In genomic region chr13:3537594-3538222, GRCm38 (mm10) we compare ENCODE assay signal across 7 mouse cellular contexts. TPM values are rescaled to one million over a fixed set of nuclear protein-coding genes. Genes with fewer than 3 reads are reported as not detected.
DNase-seq lines count a peak whose midpoint lies in the region; ATAC-seq and TF ChIP-seq lines count a peak whose summit lies in the region.

Gdi2 (plus strand) TSS chr13:3538063.

- peaks cover 17% of the 10 kb centered on the region for H3K4me1 ChIP-seq in embryonic facial prominence, embryonic 12.5 days
- peaks cover 13% of the 10 kb centered on the region; the same call in 1 of the 2 replicates for H3K4me1 ChIP-seq in kidney, adult 2 months (ENCODE audit: control insufficient read depth, insufficient read depth, low read length)
- peaks cover 19% of the 10 kb centered on the region for H3K4me1 ChIP-seq in limb, embryonic 12.5 days (replicated peaks)
- H3K4me1 ChIP-seq in midbrain, embryonic 15.5 days: peaks cover 42% of the 10 kb centered on the region
- peaks cover 8% of the 10 kb centered on the region for H3K4me1 ChIP-seq in spleen, adult 2 months (ENCODE audit: control insufficient read depth, insufficient read depth, insufficient read length)

- peak within 1 kb of the TSS; percentile 75 for H3K4me2 ChIP-seq in embryonic facial prominence, embryonic 12.5 days (replicated peaks)
- H3K4me2 ChIP-seq in limb, embryonic 12.5 days: peak within 1 kb of the TSS; percentile 82
- H3K4me2 ChIP-seq in midbrain, embryonic 15.5 days: peak within 1 kb of the TSS; percentile 91

- no peak for TF ChIP-seq CTCF in kidney, adult 2 months (conservative IDR thresholded peaks at IDR 0.05; ENCODE audit: insufficient read depth, insufficient read length, low read depth, low read length)
- no peak for TF ChIP-seq CTCF in spleen, adult 2 months (IDR thresholded peaks at IDR 0.05; ENCODE audit: extremely low read depth, insufficient read depth, insufficient read length, insufficient replicate concordance)

- peak within 1 kb of the TSS; percentile 97 for H3K9ac ChIP-seq in embryonic facial prominence, embryonic 12.5 days
- H3K9ac ChIP-seq in limb, embryonic 12.5 days (replicated peaks): peak within 1 kb of the TSS; percentile 97
- H3K9ac ChIP-seq in midbrain, embryonic 15.5 days: peak within 1 kb of the TSS; percentile 94

- no peaks in the 10 kb centered on the region for H3K36me3 ChIP-seq in embryonic facial prominence, embryonic 12.5 days
- H3K36me3 ChIP-seq in kidney, adult 2 months (ENCODE audit: control insufficient read depth, insufficient read depth, low read length): no peaks in the 10 kb centered on the region
- no peaks in the 10 kb centered on the region for H3K36me3 ChIP-seq in limb, embryonic 12.5 days
- no peaks in the 10 kb centered on the region for H3K36me3 ChIP-seq in midbrain, embryonic 15.5 days (replicated peaks)
- no peaks in the 10 kb centered on the region for H3K36me3 ChIP-seq in spleen, adult 2 months (ENCODE audit: control insufficient read depth, insufficient read depth, low read length)

- peak; percentile 96 for ATAC-seq in embryonic facial prominence, embryonic 12.5 days (ENCODE audit: insufficient number of reproducible peaks, insufficient read depth, low FRiP score, low TSS enrichment)
- ATAC-seq in limb, embryonic 12.5 days (ENCODE audit: insufficient number of reproducible peaks, insufficient read depth, low FRiP score, low TSS enrichment, low read depth): peak; percentile 97
- ATAC-seq in midbrain, embryonic 15.5 days (replicated peaks): peak; percentile 97

- peak within 1 kb of the TSS; percentile 97 for H3K4me3 ChIP-seq in embryonic facial prominence, embryonic 12.5 days
- peak within 1 kb of the TSS; percentile 92 for H3K4me3 ChIP-seq in kidney, adult 2 months (ENCODE audit: insufficient read depth, low read depth, low read length)
- H3K4me3 ChIP-seq in limb, embryonic 12.5 days (replicated peaks): peak within 1 kb of the TSS; percentile 92
- H3K4me3 ChIP-seq in midbrain, embryonic 15.5 days: peak within 1 kb of the TSS; percentile 89
- H3K4me3 ChIP-seq in spleen, adult 2 months (ENCODE audit: extremely low read depth, insufficient read depth, insufficient read length): peak within 1 kb of the TSS; percentile 80

- H3K9me3 ChIP-seq in embryonic facial prominence, embryonic 12.5 days: peaks cover 6% of the 10 kb centered on the region; the same call in 1 of the 2 replicates
- H3K9me3 ChIP-seq in limb, embryonic 12.5 days: peaks cover 6% of the 10 kb centered on the region
- H3K9me3 ChIP-seq in midbrain, embryonic 15.5 days: no peaks in the 10 kb centered on the region

- H3K27ac ChIP-seq in embryonic facial prominence, embryonic 12.5 days: peak within 1 kb of the TSS; percentile 99
- peak within 1 kb of the TSS; percentile 97 for H3K27ac ChIP-seq in kidney, adult 2 months (ENCODE audit: insufficient read depth, low read depth, low read length)
- peak within 1 kb of the TSS; percentile 99 for H3K27ac ChIP-seq in limb, embryonic 12.5 days
- peak within 1 kb of the TSS; percentile 98 for H3K27ac ChIP-seq in midbrain, embryonic 15.5 days
- peak within 1 kb of the TSS; percentile 97 for H3K27ac ChIP-seq in spleen, adult 2 months (ENCODE audit: insufficient read depth, low read length)

- no peaks in the 10 kb centered on the region for H3K27me3 ChIP-seq in embryonic facial prominence, embryonic 12.5 days
- H3K27me3 ChIP-seq in kidney, adult 2 months (replicated peaks; ENCODE audit: control insufficient read depth, insufficient read depth, low read length): no peaks in the 10 kb centered on the region
- no peaks in the 10 kb centered on the region for H3K27me3 ChIP-seq in limb, embryonic 12.5 days
- no peaks in the 10 kb centered on the region for H3K27me3 ChIP-seq in midbrain, embryonic 15.5 days (replicated peaks)
- H3K27me3 ChIP-seq in spleen, adult 2 months (ENCODE audit: control insufficient read depth, insufficient read depth, low read length): no peaks in the 10 kb centered on the region

- WGBS in embryonic facial prominence, embryonic 12.5 days: under 1% methylated on average over 38 of the region's 47 CpGs
- 1% methylated on average over 44 of the region's 47 CpGs for WGBS in kidney, adult 2 months
- WGBS in limb, embryonic 12.5 days: under 1% methylated on average over 44 of the region's 47 CpGs
- under 1% methylated on average over 41 of the region's 47 CpGs for WGBS in midbrain, embryonic 15.5 days
- under 1% methylated on average over 41 of the region's 47 CpGs for WGBS in spleen, adult 2 months

- TF ChIP-seq POLR2A in kidney, adult 2 months (IDR thresholded peaks at IDR 0.05; ENCODE audit: low read depth, low read length): peak; percentile 55
- TF ChIP-seq POLR2A in spleen, adult 2 months (IDR thresholded peaks at IDR 0.05; ENCODE audit: low read depth, low read length): peak; percentile 58; the same call in 1 of the 2 replicates

- DNase-seq in adrenal gland, postnatal 25 days: peak; percentile 95
- DNase-seq in heart, adult 18-20 months: peak; percentile 97
- DNase-seq in kidney, adult 2 months: peak; percentile 97
- peak; percentile 93 to 98 for DNase-seq in spleen, adult 2 months (ENCODE audit: low read depth in 1 of 2, low spot score in 2 of 2)

RNA-seq across cellular contexts. Expression of gene Gdi2, which starts in this region (rescaled TPM):
- 315 and 361 TPM in 2 replicates for total RNA-seq in adrenal gland, postnatal 25 days (2021)
- 402 and 427 TPM in 2 replicates for polyA plus RNA-seq in embryonic facial prominence, embryonic 12.5 days (2016; fragmentation: Nextera tagmentation; extraction: Ambion mirVana)
- total RNA-seq in heart, adult 18-20 months (2021): 100 to 1,000 TPM; 263 to 287 TPM
- 159 and 174 TPM in 2 replicates for polyA plus RNA-seq in kidney, adult 2 months (2012; rRNA removed)
- 416 and 425 TPM in 2 replicates for polyA plus RNA-seq in limb, embryonic 12.5 days (2016; fragmentation: Nextera tagmentation; extraction: Ambion mirVana)
- 386 and 388 TPM in 2 replicates for polyA plus RNA-seq in midbrain, embryonic 15.5 days (2015; fragmentation: Nextera tagmentation; extraction: Ambion mirVana)
- 114 and 130 TPM in 2 replicates for polyA plus RNA-seq in spleen, adult 2 months (2012; rRNA removed)

Comparison
In these comparisons a context has a peak if more than half of its experiments do, and no peak if none do; other contexts are left out.
1. Peak in every context shown above with its lines: DNase-seq, ATAC-seq, H3K4me3 ChIP-seq and H3K27ac ChIP-seq.